Mouse (Mus musculus) liver, embryonic 14.5 days (tissue): ENCODE data around the gene Rnf167. TPM values are rescaled to one million over a fixed set of nuclear protein-coding genes. Genes with fewer than 3 reads are reported as not detected.

Experiments used
- ATAC-seq: fragments of 200-750 bp; cut with Nextera tagmentation; 2 replicates; pipeline ENCODE4 v1.8.0; 2017; ENCODE audit warnings: moderate number of reproducible peaks, mild to moderate bottlenecking, moderate library complexity; ENCODE audit not compliant: insufficient read depth
- DNase-seq, 3 experiments: peaks; one replicate each; pipeline ENCODE4 v3.0.0-alpha.2; 2012 to 2013; ENCODE audit warnings: low read depth in 3 of 3, low spot score in 3 of 3
- H3K27ac ChIP-seq: fragments of 300-500 bp; sonication (generic); 2 replicates; pipeline ENCODE4 v1.5.1; 2014; ENCODE audit warnings: moderate library complexity, mild to moderate bottlenecking, control low read depth, inconsistent platforms
- H3K27me3 ChIP-seq: fragments of 300-500 bp; sonication (generic); 2 replicates; pipeline ENCODE4 v1.6.1; 2014; ENCODE audit warnings: mild to moderate bottlenecking, low read length, moderate library complexity; ENCODE audit not compliant: control insufficient read depth, insufficient read depth
- H3K36me3 ChIP-seq: fragments of 300-500 bp; sonication (generic); replicated peaks from 2 replicates; pipeline ENCODE4 v1.6.1; 2014; ENCODE audit warnings: low read depth; ENCODE audit not compliant: control insufficient read depth, insufficient read depth
- H3K4me1 ChIP-seq, 2 experiments: fragments of 200-500 bp in 1 of 2; fragments of 300-500 bp in 1 of 2; sonication (generic) in 1 of 2; replicated peaks; 2 replicates each; pipeline ENCODE4 v1.6.1; 2012 to 2014; ENCODE audit warnings: antibody characterized with exemption in 1 of 2, inconsistent platforms in 1 of 2, low read length in 1 of 2; ENCODE audit not compliant: control insufficient read depth in 2 of 2, insufficient read depth in 2 of 2
- H3K4me2 ChIP-seq: fragments of 300-500 bp; sonication (generic); 2 replicates; pipeline ENCODE4 v1.6.1; 2014; ENCODE audit warnings: low read depth, mild to moderate bottlenecking, control low read depth, moderate library complexity
- H3K4me3 ChIP-seq, 2 experiments: fragments of 200-500 bp in 1 of 2; fragments of 300-500 bp in 1 of 2; sonication (generic) in 1 of 2; 2 replicates each; pipeline ENCODE4 v1.5.1; 2012 to 2014; ENCODE audit warnings: low read depth in 2 of 2, low read length in 2 of 2, mild to moderate bottlenecking in 2 of 2, control low read depth in 1 of 2, inconsistent platforms in 1 of 2, moderate library complexity in 1 of 2; ENCODE audit not compliant: insufficient read depth in 1 of 2
- H3K9ac ChIP-seq: fragments of 300-500 bp; sonication (generic); replicated peaks from 2 replicates; pipeline ENCODE4 v1.6.1; 2014; ENCODE audit warnings: mild to moderate bottlenecking, control low read depth, moderate library complexity
- H3K9me3 ChIP-seq: fragments of 300-500 bp; sonication (generic); 2 replicates; pipeline ENCODE4 v1.6.1; 2016; ENCODE audit warnings: low read length, mixed read lengths; ENCODE audit not compliant: control insufficient read depth
- CTCF ChIP-seq: IDR thresholded peaks from 2 replicates; pipeline ENCODE4 v1.5.1; 2016; ENCODE audit warnings: antibody characterized with exemption, low read depth, control low read depth
- EP300 ChIP-seq: IDR thresholded peaks from 2 replicates; pipeline ENCODE4 v1.6.1; 2016; ENCODE audit warnings: antibody characterized with exemption, low read depth
- WGBS: fragments of 180-500 bp; shearing (Covaris S2); extraction: QIAGEN DNeasy Blood & Tissue Kit; methylation state at CpG from one replicate; pipeline ENCODE4 v1.1.7; 2014; ENCODE audit not compliant: insufficient replicate concordance; 5-methylcytosine and 5-hydroxymethylcytosine counted together
- polyA plus RNA-seq, 2 experiments: library from polyadenylated mRNA; depleted of rRNA in 1 of 2; stranded (reverse) in 1 of 2; unstranded in 1 of 2; fragments of >200 nt; fragmentation: Nextera tagmentation in 1 of 2; extraction: Ambion mirVana in 1 of 2; gene quantifications; 2 replicates each; pipeline versions ENCODE4 v1.2.1 to v1.2.3; 2012 to 2014

Rnf167 gene
- polyA plus RNA-seq, 2 experiments, result 47.7 to 56.0 TPM

DNA sequence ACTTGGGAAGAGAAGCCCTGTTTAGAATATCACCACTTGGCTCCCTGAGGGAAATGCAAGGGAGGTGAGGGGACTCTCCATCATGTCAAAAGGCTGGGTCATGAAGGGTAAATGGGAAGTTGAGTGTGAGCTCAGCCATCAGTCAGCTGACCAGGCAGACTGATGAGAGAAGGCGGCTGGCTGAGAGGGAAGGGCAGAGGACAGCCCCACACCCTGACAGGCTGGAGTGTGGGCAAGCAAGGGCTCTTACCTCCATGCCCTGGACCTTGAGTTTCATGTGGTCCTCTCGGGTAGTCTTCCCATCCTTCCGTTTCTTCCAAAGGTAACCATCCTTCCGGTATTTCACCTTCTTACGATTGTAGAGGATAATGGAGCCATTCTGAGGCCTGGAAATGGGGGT, 36.6 kb downstream of the Rnf167 start:
- no peak overlapping the region for H3K4me2 ChIP-seq
- H3K9me3 ChIP-seq, result no peaks in the 10 kb centered on the region
- DNase-seq (no peak), ATAC-seq (no peak)
- H3K27me3 ChIP-seq, result no peaks in the 10 kb centered on the region
- TF ChIP-seq CTCF (no peak), EP300 (no peak)
- no peak overlapping the region for H3K4me3 ChIP-seq
- H3K4me1 ChIP-seq, result peaks cover 0 to 23% of the 10 kb centered on the region in 2 experiments; a peak in 3 of 4 replicates
- no peak overlapping the region for H3K9ac ChIP-seq
- H3K27ac ChIP-seq, result no peak overlapping the region
- H3K36me3 ChIP-seq, result no peaks in the 10 kb centered on the region; the same call in 1 of the 2 replicates
- 73% methylated on average over 5 of the region's 5 CpGs for WGBS

DNA sequence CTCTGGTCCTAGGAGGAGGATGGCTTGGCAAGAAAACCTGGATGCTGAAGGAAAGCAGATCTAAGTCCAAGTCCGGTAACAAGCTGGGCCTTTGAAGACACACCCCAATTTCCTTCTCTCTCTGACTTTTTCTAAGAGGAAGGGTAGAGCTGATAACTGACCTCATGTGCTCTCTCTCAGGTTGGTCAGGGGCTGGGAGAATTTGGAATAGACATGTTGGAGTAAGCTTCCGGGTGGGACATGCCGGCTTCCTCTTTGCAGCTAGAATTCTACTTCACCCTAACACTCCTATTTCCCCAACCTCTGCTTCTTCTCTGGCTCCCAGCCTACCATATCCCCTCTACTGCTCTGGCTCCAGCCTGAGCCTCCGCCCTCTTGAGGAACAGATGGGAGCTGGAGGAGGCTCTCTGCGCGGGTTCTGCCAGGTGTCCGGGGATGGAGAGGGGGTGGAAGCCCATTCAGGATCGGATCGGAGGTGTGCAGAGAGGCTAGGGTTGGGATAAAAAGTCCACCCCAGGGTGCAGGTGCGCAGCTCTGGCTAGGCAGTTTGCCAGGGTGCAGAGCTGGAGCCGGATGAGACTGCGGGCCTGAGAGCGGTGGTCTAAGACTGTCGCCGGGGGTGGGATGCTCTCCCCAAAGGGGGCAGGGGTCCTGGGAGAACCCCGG, 40.0 kb downstream of the Rnf167 start:
- TF ChIP-seq CTCF (0 out of 2 replicates have a peak, but pooled peaks have one; percentile 13), EP300 (no peak)

DNA sequence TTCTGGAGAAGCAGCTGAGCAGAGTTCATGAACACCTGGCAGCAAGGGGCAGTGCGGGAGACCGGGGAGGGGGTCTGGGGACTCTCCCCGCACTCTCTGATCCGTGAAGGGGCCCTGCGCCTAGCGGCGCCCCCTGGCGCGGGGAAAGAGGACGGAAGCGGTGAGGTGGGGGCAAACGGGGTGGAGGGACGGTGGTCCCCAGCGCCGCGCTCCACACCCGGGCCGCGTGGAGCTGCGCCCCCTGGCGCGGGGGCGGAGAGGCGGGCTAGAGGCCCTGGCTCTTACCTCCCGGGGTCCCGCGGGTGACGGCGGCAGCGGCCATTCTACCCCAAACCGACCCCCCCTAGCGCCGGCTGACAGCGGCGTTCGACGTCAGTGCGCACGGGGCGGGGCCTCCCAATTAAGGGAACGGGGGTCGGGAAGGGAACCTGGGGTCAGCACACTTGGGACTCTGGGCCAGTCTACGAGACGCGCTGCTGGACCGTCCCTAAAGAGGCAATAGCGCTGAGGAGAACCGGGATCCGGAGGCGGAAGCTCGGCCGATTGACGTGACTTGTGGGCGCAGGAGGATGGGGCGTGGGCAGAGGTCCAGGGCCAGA, 40.7 kb downstream of the Rnf167 start, which contains the start of gene Camta2:
TSS of gene Camta2 (minus strand) at position 505 of the 599 bp plus-strand sequence.
- WGBS, result under 1% methylated on average over 48 of the region's 55 CpGs
- H3K27me3 ChIP-seq, result no peaks in the 10 kb centered on the region; the same call in 1 of the 2 replicates

More for the DNA sequence above, 40.0 kb downstream of the Rnf167 start:
- Histone ChIP-seq H3K4me1 (peaks cover 0 to 14% of the 10 kb centered on the region in 2 experiments; a peak in 3 of 4 replicates), H3K27me3 (no peaks in the 10 kb centered on the region; the same call in 1 of the 2 replicates), H3K27ac (no peak overlapping the region), H3K4me3 (peak overlapping the region; percentile 75 to 84), H3K9me3 (no peaks in the 10 kb centered on the region), H3K9ac (peak overlapping the region; percentile 69), H3K4me2 (peak overlapping the region; percentile 83), H3K36me3 (no peaks in the 10 kb centered on the region; the same call in 1 of the 2 replicates)
- ATAC-seq (peak; percentile 20), DNase-seq (no peak)
- WGBS, result 3% methylated on average over 16 of the region's 16 CpGs

DNA sequence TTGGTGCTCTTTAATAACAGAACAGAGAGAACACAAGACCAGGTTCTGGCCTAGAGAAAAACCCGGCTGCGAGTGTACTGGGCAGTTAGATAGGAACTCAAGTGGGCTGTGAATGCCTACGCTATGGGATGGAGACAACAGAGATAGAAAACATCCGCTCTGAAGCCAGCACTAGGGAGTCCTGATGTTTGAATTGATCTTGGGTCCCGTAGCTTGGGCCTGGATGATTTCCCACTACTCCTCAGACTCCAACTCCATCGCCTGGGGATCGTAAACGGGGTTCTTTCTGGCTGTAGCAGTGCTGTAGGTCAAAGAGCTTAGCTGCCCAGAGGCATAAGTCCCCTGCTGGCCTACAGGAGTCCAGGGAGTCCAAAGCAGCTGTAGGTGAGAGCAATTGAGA, 41.3 kb downstream of the Rnf167 start:
- Histone ChIP-seq H3K4me1 (peaks cover 0 to 9% of the 10 kb centered on the region in 2 experiments; a peak in 3 of 4 replicates), H3K9me3 (no peaks in the 10 kb centered on the region), H3K27me3 (no peaks in the 10 kb centered on the region; the same call in 1 of the 2 replicates), H3K27ac (no peak overlapping the region), H3K9ac (peak overlapping the region; percentile 69), H3K36me3 (no peaks in the 10 kb centered on the region), H3K4me3 (peak overlapping the region; percentile 75 to 84), H3K4me2 (peak overlapping the region; percentile 83)
- TF ChIP-seq EP300, result no peak
- no peak for TF ChIP-seq CTCF
- WGBS, result 42% methylated on average over 8 of the region's 8 CpGs
- DNase-seq (no peak), ATAC-seq (no peak)

More for the DNA sequence above, 40.7 kb downstream of the Rnf167 start, which contains the start of gene Camta2:
- H3K36me3 ChIP-seq, result no peaks in the 10 kb centered on the region
- H3K4me1 ChIP-seq, result peaks cover 0 to 9% of the 10 kb centered on the region in 2 experiments; a peak in 3 of 4 replicates
- TF ChIP-seq EP300, result no peak
- TF ChIP-seq CTCF, result peak; percentile 59
- DNase-seq, result no peak
- H3K9ac ChIP-seq, result peak within 1 kb of the TSS; percentile 69
- H3K27ac ChIP-seq, result no peak within 1 kb of the TSS
- H3K9me3 ChIP-seq, result no peaks in the 10 kb centered on the region
- ATAC-seq, result peak; percentile 73
- peak within 1 kb of the TSS; percentile 83 for H3K4me2 ChIP-seq
- peak within 1 kb of the TSS; percentile 75 to 84 for H3K4me3 ChIP-seq

GRCm38 (mm10) chr11:70689578-70689977, 42.5 kb downstream of the Rnf167 start:
- H3K4me3 ChIP-seq, result no peak overlapping the region
- WGBS, result 51% methylated on average over 4 of the region's 4 CpGs
- ATAC-seq (no peak), DNase-seq (no peak)
- peaks cover 0 to 9% of the 10 kb centered on the region in 2 experiments; a peak in 3 of 4 replicates for H3K4me1 ChIP-seq
- no peak overlapping the region for H3K27ac ChIP-seq
- H3K4me2 ChIP-seq, result no peak overlapping the region
- no peaks in the 10 kb centered on the region; the same call in 1 of the 2 replicates for H3K27me3 ChIP-seq
- H3K9ac ChIP-seq, result no peak overlapping the region
- no peaks in the 10 kb centered on the region for H3K9me3 ChIP-seq
- no peaks in the 10 kb centered on the region for H3K36me3 ChIP-seq
- TF ChIP-seq EP300, result no peak
- no peak for TF ChIP-seq CTCF
